Mouse (Mus musculus): ENCODE measurements around the gene Rorb.

Gene Rorb

GRCm38 (mm10) chr19:18887646-18888407 lies 223.2 kb downstream of the Rorb start:
- DNase-seq, result no peak

GRCm38 (mm10) chr19:18881162-18881561 lies 229.8 kb downstream of the Rorb start:
- DNase-seq, result no peak
